Mouse (Mus musculus): Measurements from ENCODE around the gene Map2k6. TPM values are rescaled to one million over a fixed set of nuclear protein-coding genes. Genes with fewer than 3 reads are reported as not detected.

Map2k6 gene
- polyA plus RNA-seq, 1 experiment from 2014 or later = 23.9 TPM

DNA sequence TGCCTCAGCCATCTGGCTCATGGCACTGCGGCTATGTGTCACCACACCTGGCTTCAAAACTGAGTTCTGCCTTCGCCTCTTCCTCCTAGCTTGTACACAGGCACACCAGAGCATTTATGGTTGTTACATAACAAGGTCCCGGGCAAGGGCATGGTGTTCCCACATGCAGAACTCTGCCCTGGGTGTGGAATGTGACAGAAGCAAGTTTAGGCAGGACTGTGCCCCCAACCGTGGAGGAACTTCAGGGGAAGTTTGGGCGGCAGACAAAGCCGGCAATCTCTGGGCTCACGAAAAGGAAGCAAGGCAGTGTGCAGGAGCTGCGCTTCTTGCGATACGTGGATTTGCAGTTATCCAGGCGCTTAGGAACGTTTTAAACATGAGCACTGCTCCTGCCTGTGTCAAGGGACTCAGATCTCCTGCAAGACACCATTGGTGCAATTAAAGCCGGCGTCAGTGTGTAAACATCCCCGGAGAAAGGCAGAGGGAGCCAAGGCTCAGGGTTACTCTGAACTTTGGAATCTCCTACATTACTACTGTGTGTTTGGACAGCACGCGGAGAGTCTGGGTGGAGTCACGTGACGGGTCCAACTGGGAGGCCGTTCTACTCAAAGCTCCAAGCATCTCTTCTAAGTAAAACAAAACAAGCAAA, 19.1 kb upstream of the Map2k6 start:
- no peak; the same call in 1 of the 2 replicates for ATAC-seq (replicated peaks)
- H3K9ac ChIP-seq = peak overlapping the region; percentile 26; the same call in 1 of the 2 replicates

DNA sequence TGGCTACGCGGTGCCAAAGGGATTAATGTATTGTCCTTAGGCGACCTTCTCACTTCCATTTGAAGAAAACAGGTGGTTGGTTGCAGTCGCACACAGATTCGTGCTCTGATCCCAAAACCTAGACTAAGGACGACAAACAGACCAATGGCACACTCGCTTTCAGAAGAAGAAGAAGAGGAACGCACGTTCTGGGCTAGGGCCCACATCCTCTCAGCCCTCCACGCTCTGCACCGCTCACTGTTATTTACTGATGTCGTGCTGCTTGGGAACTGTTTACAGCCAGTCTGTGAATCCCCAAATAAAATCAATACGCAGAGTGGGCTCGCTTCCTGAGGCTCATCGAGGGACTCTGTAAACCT, 18.6 kb upstream of the Map2k6 start:
- Histone ChIP-seq H3K4me3 (peak overlapping the region; percentile 33), H3K36me3 (replicated peaks) (no peaks in the 10 kb centered on the region), H3K4me1 (peaks cover 11% of the 10 kb centered on the region), H3K27ac (no peak overlapping the region), H3K27me3 (replicated peaks) (no peaks in the 10 kb centered on the region), H3K9ac (no peak overlapping the region), H3K4me2 (peak overlapping the region; percentile 67), H3K9me3 (no peaks in the 10 kb centered on the region)
- ATAC-seq (replicated peaks) = no peak
- 28% methylated on average over 15 of the region's 15 CpGs for WGBS

More for the DNA sequence above, 19.1 kb upstream of the Map2k6 start:
- Histone ChIP-seq H3K4me3 (peak overlapping the region; percentile 33), H3K27me3 (replicated peaks) (no peaks in the 10 kb centered on the region), H3K27ac (no peak overlapping the region), H3K36me3 (replicated peaks) (no peaks in the 10 kb centered on the region), H3K4me2 (peak overlapping the region; percentile 67), H3K9me3 (no peaks in the 10 kb centered on the region), H3K4me1 (peaks cover 11% of the 10 kb centered on the region)
- 13% methylated on average over 20 of the region's 20 CpGs for whole genome bisulfite sequencing

DNA sequence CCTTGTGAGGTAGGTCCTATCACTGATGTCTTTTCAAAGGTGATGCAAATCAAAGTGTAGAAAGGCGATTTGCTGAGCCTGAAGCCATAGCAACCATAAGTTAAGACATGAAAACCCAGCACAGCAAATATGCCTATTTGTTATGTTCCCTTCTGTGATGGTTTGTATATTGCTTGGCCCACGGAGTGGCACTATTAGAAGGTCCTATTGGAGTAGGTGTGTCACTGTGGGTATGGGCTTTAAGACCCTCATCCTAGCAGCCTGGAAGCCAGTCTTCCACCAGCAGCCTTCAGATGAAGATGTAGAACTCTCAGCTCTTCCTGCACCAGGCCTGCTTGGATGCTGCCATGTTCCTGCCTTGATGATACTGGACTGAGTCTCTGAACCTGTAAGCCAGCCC, 13.4 kb upstream of the Map2k6 start:
- H3K9ac ChIP-seq = no peak overlapping the region
- no peaks in the 10 kb centered on the region for H3K9me3 ChIP-seq
- H3K4me3 ChIP-seq = no peak overlapping the region
- H3K4me2 ChIP-seq = no peak overlapping the region
- WGBS = 78% methylated on average over 2 of the region's 2 CpGs
- no peaks in the 10 kb centered on the region for H3K36me3 ChIP-seq (replicated peaks)
- H3K27me3 ChIP-seq (replicated peaks) = no peaks in the 10 kb centered on the region
- no peak overlapping the region for H3K27ac ChIP-seq
- H3K4me1 ChIP-seq = peaks cover under 1% of the 10 kb centered on the region; the same call in 1 of the 2 replicates
- ATAC-seq (replicated peaks) = no peak

DNA sequence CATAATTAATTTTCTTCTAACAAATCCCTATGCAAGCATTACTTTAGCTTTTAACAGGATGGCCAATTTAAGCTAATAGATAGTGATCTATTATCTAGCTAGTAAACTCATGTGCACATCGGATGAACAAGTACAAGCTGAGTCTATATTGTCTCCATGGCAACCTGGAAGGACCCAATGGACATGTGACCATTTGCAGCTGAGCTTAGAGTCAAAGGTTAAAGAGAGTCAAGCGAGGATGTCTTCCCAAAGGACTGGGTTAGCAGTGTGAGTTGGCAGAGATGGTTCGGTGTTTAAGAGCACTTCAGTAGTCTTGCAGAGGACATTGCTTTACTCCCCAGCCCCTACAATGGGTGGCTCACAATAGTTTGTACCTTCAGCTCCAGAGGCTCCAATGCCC, 6.2 kb upstream of the Map2k6 start:
- no peak for ATAC-seq (replicated peaks)
- H3K9ac ChIP-seq = no peak overlapping the region
- H3K4me1 ChIP-seq = peaks cover 12% of the 10 kb centered on the region
- no peaks in the 10 kb centered on the region for H3K9me3 ChIP-seq
- no peak overlapping the region for H3K4me2 ChIP-seq
- no peak overlapping the region for H3K4me3 ChIP-seq
- H3K27me3 ChIP-seq (replicated peaks) = no peaks in the 10 kb centered on the region
- H3K36me3 ChIP-seq (replicated peaks) = no peaks in the 10 kb centered on the region
- 46% methylated on average over 3 of the region's 3 CpGs for WGBS
- H3K27ac ChIP-seq = no peak overlapping the region

DNA sequence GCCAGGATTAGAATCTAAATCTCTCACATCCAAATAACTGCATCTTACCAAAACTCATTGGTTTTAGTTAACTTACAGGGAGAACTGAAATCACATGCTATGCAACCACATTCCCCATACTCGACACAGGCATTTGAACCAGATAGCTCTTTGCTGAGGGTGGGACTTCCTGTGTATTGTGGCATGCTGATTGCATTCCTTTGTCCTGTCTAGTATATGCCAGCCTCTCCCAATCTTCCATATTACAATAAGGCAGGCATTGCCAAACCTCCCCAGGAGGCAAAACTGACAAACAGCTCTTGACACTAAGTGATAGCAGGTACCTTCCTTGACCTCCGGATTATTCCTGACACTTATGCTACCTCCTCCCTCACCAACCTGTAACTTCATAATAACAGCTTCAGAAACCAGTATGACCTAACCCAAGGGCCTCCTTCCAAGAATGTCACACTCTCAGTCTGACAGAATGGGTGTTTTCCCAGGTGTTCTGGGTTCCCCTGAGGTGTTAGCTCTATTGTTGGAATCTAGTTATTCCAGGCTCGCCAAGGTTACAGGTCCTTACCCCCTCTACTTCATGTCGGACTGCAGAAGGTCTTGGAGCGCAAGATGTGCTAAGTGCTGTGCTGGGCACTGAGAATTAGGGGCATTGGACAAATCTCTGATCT, 4.0 kb upstream of the Map2k6 start:
- 83% methylated on average over 5 of the region's 5 CpGs for WGBS
- Histone ChIP-seq H3K36me3 (replicated peaks) (no peaks in the 10 kb centered on the region), H3K4me2 (no peak overlapping the region), H3K4me1 (peaks cover 19% of the 10 kb centered on the region), H3K4me3 (no peak overlapping the region), H3K27ac (no peak overlapping the region), H3K9me3 (no peaks in the 10 kb centered on the region), H3K9ac (no peak overlapping the region), H3K27me3 (replicated peaks) (no peaks in the 10 kb centered on the region)
- ATAC-seq (replicated peaks) = no peak

DNA sequence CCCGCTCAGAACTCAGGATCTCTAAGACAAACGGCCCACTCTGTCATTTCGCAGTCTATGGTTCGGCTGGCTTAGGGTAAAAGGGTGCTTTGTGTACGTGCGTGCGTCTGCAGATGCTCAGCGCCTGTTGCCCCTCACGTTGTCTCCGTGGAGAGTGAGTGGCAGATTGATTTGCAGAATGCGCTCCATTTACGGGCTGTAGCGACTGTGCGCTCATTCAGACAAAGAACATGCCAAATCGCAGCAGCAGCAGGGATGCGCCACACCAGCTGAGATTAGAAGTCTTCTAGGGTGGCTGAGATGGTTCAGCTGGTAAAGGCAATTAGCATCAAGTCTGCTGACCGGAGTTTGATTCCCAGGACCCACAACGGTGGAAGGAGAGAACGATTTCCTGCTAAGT, 2.8 kb upstream of the Map2k6 start:
- 0 out of 2 replicates have a peak overlapping the region, but pooled peaks have one; percentile 13 for H3K27ac ChIP-seq
- WGBS = 17% methylated on average over 19 of the region's 19 CpGs

DNA sequence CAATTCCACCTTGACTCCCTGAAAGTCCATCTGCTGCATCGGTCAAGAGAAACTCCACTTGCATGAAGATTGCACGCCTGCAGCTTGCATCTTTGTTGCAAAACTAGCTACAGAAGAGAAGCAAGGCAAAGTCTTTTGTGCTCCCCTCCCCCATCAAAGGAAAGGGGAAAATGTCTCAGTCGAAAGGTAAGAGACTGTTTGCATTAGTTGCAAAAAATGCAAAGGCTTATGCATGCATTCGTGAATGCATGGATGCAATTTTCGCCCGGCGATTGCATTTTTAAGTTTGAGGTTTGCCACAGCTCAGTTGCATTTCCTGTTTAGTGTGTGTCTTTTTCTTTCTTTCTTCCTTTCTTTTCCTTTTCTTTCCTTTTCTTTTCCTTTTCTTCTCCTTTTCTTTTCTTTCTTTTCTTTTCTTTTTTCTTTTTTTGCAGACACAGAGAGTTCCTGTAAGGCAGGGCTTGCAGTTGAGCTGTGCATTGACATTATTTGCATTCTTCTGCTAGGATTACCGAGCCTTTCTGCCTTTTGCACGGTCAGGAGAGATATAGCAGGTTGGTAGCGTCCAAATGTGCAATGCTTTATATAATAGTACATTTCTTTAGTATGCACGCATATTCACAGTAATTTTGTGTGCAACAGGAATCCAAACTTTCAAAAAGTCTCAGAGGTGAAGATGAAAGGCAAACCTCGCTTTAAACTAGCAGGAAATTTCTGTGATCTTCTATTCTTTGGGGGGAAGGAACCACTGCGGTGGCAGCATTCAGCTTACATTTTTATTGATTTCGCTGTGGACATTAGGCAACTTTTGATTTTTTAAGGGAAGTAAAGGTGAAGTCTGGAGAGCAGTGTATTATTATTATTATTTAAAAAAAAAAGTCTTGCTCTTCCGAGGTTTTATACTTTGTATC, 573 bp downstream of the Map2k6 start:
- no peak; the same call in 1 of the 2 replicates for ATAC-seq (replicated peaks)
- peak overlapping the region; percentile 55; the same call in 1 of the 2 replicates for H3K27ac ChIP-seq

More for the DNA sequence above, 2.8 kb upstream of the Map2k6 start:
- ATAC-seq (replicated peaks) = no peak
- H3K4me3 ChIP-seq = peak overlapping the region; percentile 15
- peaks cover 31% of the 10 kb centered on the region for H3K4me1 ChIP-seq
- no peak overlapping the region for H3K9ac ChIP-seq
- no peaks in the 10 kb centered on the region for H3K9me3 ChIP-seq
- H3K27me3 ChIP-seq (replicated peaks) = no peaks in the 10 kb centered on the region
- H3K4me2 ChIP-seq = peak overlapping the region; percentile 46
- H3K36me3 ChIP-seq (replicated peaks) = no peaks in the 10 kb centered on the region

DNA sequence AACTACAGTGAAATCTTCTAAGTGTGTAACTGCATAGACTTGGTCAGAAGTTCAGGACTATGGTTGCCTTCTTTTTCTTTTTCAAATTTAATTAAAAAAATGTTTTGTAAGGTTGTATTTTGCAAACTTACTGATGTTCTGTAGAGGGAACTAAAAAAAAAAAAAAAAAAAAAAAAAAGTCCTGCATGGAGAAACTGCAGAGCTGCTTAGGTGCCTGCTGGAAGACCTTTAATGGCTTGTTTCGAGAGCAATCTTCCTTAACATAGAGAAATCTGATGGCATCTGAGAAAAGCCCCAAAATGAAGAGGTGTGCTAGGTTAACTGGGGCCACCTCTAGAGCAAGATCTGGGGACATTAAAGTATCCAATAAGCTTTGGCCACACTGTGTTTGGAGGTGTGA, 1.4 kb downstream of the Map2k6 start:
- Histone ChIP-seq H3K4me3 (peak overlapping the region; percentile 71), H3K27me3 (replicated peaks) (no peaks in the 10 kb centered on the region), H3K9me3 (no peaks in the 10 kb centered on the region), H3K4me1 (peaks cover 40% of the 10 kb centered on the region), H3K27ac (no peak overlapping the region), H3K36me3 (replicated peaks) (no peaks in the 10 kb centered on the region), H3K4me2 (peak overlapping the region; percentile 66), H3K9ac (peak overlapping the region; percentile 61; the same call in 1 of the 2 replicates)
- 36% methylated on average over 1 of the region's 1 CpGs for WGBS
- no peak for ATAC-seq (replicated peaks)

More for the DNA sequence above, 573 bp downstream of the Map2k6 start:
- peaks cover 40% of the 10 kb centered on the region for H3K4me1 ChIP-seq
- no peaks in the 10 kb centered on the region for H3K27me3 ChIP-seq (replicated peaks)
- 5% methylated on average over 15 of the region's 15 CpGs for WGBS
- H3K4me2 ChIP-seq = peak overlapping the region; percentile 66
- H3K4me3 ChIP-seq = peak overlapping the region; percentile 71
- peak overlapping the region; percentile 61 for H3K9ac ChIP-seq
- no peaks in the 10 kb centered on the region for H3K36me3 ChIP-seq (replicated peaks)
- H3K9me3 ChIP-seq = no peaks in the 10 kb centered on the region

DNA sequence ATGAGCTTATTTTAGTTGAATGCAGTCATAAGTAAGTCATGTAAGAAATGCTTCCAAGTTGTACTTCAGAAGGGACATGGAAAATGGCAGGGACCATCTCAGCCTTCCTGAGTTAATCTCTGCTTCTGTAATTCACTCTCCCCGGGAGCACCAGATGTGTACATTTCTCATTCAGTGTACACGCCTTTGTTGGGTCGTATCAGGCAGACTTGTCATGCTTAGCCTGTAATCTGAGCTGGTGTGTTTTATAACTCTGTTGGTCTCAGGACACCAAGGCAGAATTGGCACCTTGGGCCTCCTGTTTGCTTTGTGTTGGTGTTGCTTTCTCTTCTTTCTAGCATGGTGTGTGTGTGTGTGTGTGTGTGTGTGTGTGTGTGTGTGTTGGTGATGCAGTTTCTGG, 3.7 kb downstream of the Map2k6 start:
- Histone ChIP-seq H3K9me3 (no peaks in the 10 kb centered on the region), H3K27ac (no peak overlapping the region), H3K36me3 (replicated peaks) (no peaks in the 10 kb centered on the region), H3K4me2 (no peak overlapping the region), H3K9ac (no peak overlapping the region), H3K4me3 (no peak overlapping the region), H3K27me3 (replicated peaks) (no peaks in the 10 kb centered on the region), H3K4me1 (peaks cover 28% of the 10 kb centered on the region)
- 44% methylated on average over 3 of the region's 3 CpGs for WGBS
- no peak for ATAC-seq (replicated peaks)

DNA sequence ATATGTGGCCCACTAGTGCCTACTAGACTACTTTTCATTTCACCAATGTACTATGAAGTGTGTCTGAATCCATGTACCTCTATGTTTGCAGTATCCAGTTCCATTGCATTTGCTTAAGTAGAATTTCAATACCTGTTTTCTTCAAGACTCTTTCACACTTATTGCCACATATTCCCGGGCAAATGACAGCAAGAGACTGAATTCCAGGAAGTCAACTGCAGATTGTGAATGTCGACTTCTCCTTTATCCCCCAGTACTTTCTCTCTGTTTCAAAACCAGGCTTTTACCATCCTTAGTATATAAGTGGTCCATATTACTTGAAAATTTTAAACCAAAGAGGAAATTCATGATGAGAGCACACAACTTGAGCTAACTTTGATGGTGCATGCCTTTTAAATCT, 4.7 kb downstream of the Map2k6 start:
- Histone ChIP-seq H3K9ac (no peak overlapping the region), H3K27me3 (replicated peaks) (no peaks in the 10 kb centered on the region), H3K9me3 (no peaks in the 10 kb centered on the region), H3K4me3 (no peak overlapping the region), H3K27ac (no peak overlapping the region), H3K4me2 (no peak overlapping the region), H3K4me1 (peaks cover 27% of the 10 kb centered on the region), H3K36me3 (replicated peaks) (no peaks in the 10 kb centered on the region)
- no peak for ATAC-seq (replicated peaks)
- 99% methylated on average over 2 of the region's 2 CpGs for WGBS

DNA sequence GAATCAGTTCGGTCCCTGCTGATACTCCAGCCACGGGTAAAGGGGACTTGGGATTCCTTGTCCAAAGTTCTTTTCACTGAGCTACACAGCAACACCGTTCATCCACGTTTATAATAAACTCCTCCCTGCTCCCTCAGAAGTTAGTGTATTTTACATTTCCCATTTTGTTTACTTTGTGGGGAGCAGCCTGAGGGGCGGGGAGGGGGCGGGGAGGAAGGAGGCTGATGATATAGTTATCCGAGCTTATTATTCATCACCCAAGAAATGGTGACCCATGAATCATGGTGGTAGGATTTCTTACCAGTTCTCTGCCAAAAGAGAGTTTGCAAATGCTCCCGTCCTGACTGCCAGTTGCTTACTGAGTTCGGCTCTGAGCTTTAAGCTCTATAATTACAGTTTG, 6.7 kb downstream of the Map2k6 start:
- no peak overlapping the region for H3K4me3 ChIP-seq
- no peak overlapping the region for H3K27ac ChIP-seq
- no peak for ATAC-seq (replicated peaks)
- no peaks in the 10 kb centered on the region for H3K27me3 ChIP-seq (replicated peaks)
- no peak overlapping the region for H3K9ac ChIP-seq
- no peak overlapping the region for H3K4me2 ChIP-seq
- H3K36me3 ChIP-seq (replicated peaks) = no peaks in the 10 kb centered on the region
- no peaks in the 10 kb centered on the region for H3K9me3 ChIP-seq
- H3K4me1 ChIP-seq = peaks cover 14% of the 10 kb centered on the region
- WGBS = 76% methylated on average over 9 of the region's 9 CpGs

DNA sequence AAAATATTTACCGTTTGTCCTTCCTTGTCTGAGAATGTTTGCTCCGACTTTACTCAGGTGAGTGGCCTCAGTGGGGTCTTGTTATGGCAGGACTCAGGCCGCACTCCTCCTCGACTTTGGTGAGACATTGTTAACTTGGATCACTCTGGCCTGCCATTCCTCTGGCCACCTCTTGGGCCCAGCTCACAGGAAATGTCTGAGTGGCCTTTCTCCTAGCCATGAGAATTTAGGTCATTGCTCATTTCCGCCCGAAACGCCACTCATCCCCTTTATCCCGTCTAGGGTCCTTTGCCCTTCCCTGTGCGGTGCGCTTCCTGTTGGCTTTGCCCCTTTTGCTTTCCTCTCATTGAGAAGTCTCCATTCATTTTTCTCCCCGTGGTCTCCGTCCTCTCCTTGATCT, 10.2 kb downstream of the Map2k6 start:
- Histone ChIP-seq H3K27me3 (replicated peaks) (no peaks in the 10 kb centered on the region), H3K9me3 (no peaks in the 10 kb centered on the region), H3K9ac (no peak overlapping the region), H3K4me3 (no peak overlapping the region), H3K4me1 (no peaks in the 10 kb centered on the region), H3K4me2 (no peak overlapping the region), H3K36me3 (replicated peaks) (no peaks in the 10 kb centered on the region), H3K27ac (no peak overlapping the region)
- WGBS = 90% methylated on average over 12 of the region's 12 CpGs
- ATAC-seq (replicated peaks) = no peak

Data from midbrain, embryonic 15.5 days (tissue).